In genomic region chr7:29982931-29983330, GRCm38 (mm10) we compare ENCODE assay signal across 8 mouse cellular contexts. TPM values are rescaled to one million over a fixed set of nuclear protein-coding genes. Genes with fewer than 3 reads are reported as not detected.
DNase-seq lines count a peak whose midpoint lies in the region; ATAC-seq lines count a peak whose summit lies in the region.

No protein-coding gene starts in this region.

- H3K36me3 ChIP-seq in heart, embryonic 14.5 days (ENCODE audit: control insufficient read depth, insufficient read depth, low read length) = peaks cover 26% of the 10 kb centered on the region
- H3K36me3 ChIP-seq in limb, embryonic 12.5 days = peaks cover 22% of the 10 kb centered on the region
- H3K36me3 ChIP-seq in midbrain, embryonic 15.5 days (replicated peaks) = peaks cover 3% of the 10 kb centered on the region; the same call in 1 of the 2 replicates

- H3K9ac ChIP-seq in heart, embryonic 14.5 days (ENCODE audit: low read length) = peak overlapping the region; percentile 97
- H3K9ac ChIP-seq in limb, embryonic 12.5 days (replicated peaks) = peak overlapping the region; percentile 87
- H3K9ac ChIP-seq in midbrain, embryonic 15.5 days = peak overlapping the region; percentile 94

- 22% methylated on average over 6 of the region's 6 CpGs for WGBS in heart, embryonic 14.5 days
- 22% methylated on average over 6 of the region's 6 CpGs for WGBS in limb, embryonic 12.5 days
- 30% methylated on average over 6 of the region's 6 CpGs for WGBS in midbrain, embryonic 15.5 days

- H3K4me1 ChIP-seq in heart, embryonic 14.5 days (ENCODE audit: control insufficient read depth in 2 of 2, insufficient read depth in 2 of 2, low read length in 2 of 2) = peaks cover 15 to 42% of the 10 kb centered on the region in 2 experiments
- H3K4me1 ChIP-seq in limb, embryonic 12.5 days (replicated peaks) = peaks cover 19% of the 10 kb centered on the region
- peaks cover 19% of the 10 kb centered on the region for H3K4me1 ChIP-seq in midbrain, embryonic 15.5 days

- H3K4me3 ChIP-seq in heart, embryonic 14.5 days (ENCODE audit: control insufficient read depth in 1 of 2, insufficient read depth in 1 of 2, low read depth in 1 of 2, low read length in 2 of 2) = peak overlapping the region; percentile 80 to 81
- peak overlapping the region; percentile 84 for H3K4me3 ChIP-seq in limb, embryonic 12.5 days (replicated peaks)
- H3K4me3 ChIP-seq in midbrain, embryonic 15.5 days = peak overlapping the region; percentile 98

- DNase-seq in adrenal gland, postnatal 10 days = peak; percentile 20
- DNase-seq in adrenal gland, postnatal 25 days = no peak
- peak; percentile 1 for DNase-seq in thymus, postnatal 25 days
- no peak for DNase-seq in thymus, postnatal 0 days (ENCODE audit: low spot score)

- H3K27ac ChIP-seq in heart, embryonic 14.5 days (replicated peaks in 1 of 2; ENCODE audit: control insufficient read depth in 1 of 2, insufficient read depth in 1 of 2, low read depth in 2 of 2, low read length in 2 of 2) = peak overlapping the region; percentile 97 to 98
- peak overlapping the region; percentile 98 for H3K27ac ChIP-seq in limb, embryonic 12.5 days
- peak overlapping the region; percentile 88 for H3K27ac ChIP-seq in midbrain, embryonic 15.5 days

- no peaks in the 10 kb centered on the region for H3K27me3 ChIP-seq in heart, embryonic 14.5 days (ENCODE audit: control insufficient read depth, insufficient read depth, low read length)
- H3K27me3 ChIP-seq in limb, embryonic 12.5 days = no peaks in the 10 kb centered on the region
- H3K27me3 ChIP-seq in midbrain, embryonic 15.5 days (replicated peaks) = no peaks in the 10 kb centered on the region

- ATAC-seq in heart, embryonic 14.5 days (ENCODE audit: insufficient number of reproducible peaks, insufficient read depth, low FRiP score, low read depth) = no peak
- no peak for ATAC-seq in limb, embryonic 12.5 days (ENCODE audit: insufficient number of reproducible peaks, insufficient read depth, low FRiP score, low TSS enrichment, low read depth)
- peak; percentile 7; the same call in 1 of the 2 replicates for ATAC-seq in midbrain, embryonic 15.5 days (replicated peaks)
- ATAC-seq in monocyte, adult 5-6 weeks (replicated peaks; ENCODE audit: insufficient number of reproducible peaks, low FRiP score, low TSS enrichment, poor library complexity, severe bottlenecking) = no peak

- H3K9me3 ChIP-seq in heart, embryonic 14.5 days (ENCODE audit: control insufficient read depth, low read length) = peaks cover 8% of the 10 kb centered on the region
- H3K9me3 ChIP-seq in limb, embryonic 12.5 days = peaks cover 6% of the 10 kb centered on the region; the same call in 1 of the 2 replicates
- H3K9me3 ChIP-seq in midbrain, embryonic 15.5 days = no peaks in the 10 kb centered on the region

- peak overlapping the region; percentile 82 for H3K4me2 ChIP-seq in heart, embryonic 14.5 days (ENCODE audit: low read length)
- H3K4me2 ChIP-seq in limb, embryonic 12.5 days = peak overlapping the region; percentile 69
- peak overlapping the region; percentile 70 for H3K4me2 ChIP-seq in midbrain, embryonic 15.5 days

RNA-seq across cellular contexts. Expression of gene Zfp568, which starts 0.8 kb away (rescaled TPM):
- total RNA-seq in adrenal gland, postnatal 10 days (2021) = 10 to 100 TPM; 17.0 to 19.8 TPM
- 10.1 and 10.4 TPM in 2 replicates for total RNA-seq in adrenal gland, postnatal 25 days (2021)
- polyA plus RNA-seq in thymus, postnatal 0 days (2015; fragmentation: Nextera tagmentation; extraction: Ambion mirVana) = 3.1 and 4.2 TPM in 2 replicates
- 23.7 and 27.4 TPM in 2 replicates for polyA plus RNA-seq in heart, embryonic 14.5 days (2014; fragmentation: Nextera tagmentation; extraction: Ambion mirVana)
- polyA plus RNA-seq in limb, embryonic 12.5 days (2016; fragmentation: Nextera tagmentation; extraction: Ambion mirVana) = 31.5 and 33.0 TPM in 2 replicates
- polyA plus RNA-seq in midbrain, embryonic 15.5 days (2015; fragmentation: Nextera tagmentation; extraction: Ambion mirVana) = 6.0 and 7.0 TPM in 2 replicates
- 25.8 to 32.8 TPM (median 32.4 TPM) in 3 replicates for total RNA-seq in monocyte, adult 5-6 weeks (2017)

RNA-seq across cellular contexts. Expression of gene Zfp74, which starts 29.0 kb away (rescaled TPM):
- total RNA-seq in adrenal gland, postnatal 10 days (2021) = 10 to 100 TPM in 1 of 2 experiments, 1 to 10 TPM in 1; 7.3 to 11.4 TPM
- 13.5 and 15.1 TPM in 2 replicates for total RNA-seq in adrenal gland, postnatal 25 days (2021)
- 6.8 and 9.2 TPM in 2 replicates for polyA plus RNA-seq in thymus, postnatal 0 days (2015; fragmentation: Nextera tagmentation; extraction: Ambion mirVana)
- 8.0 and 8.6 TPM in 2 replicates for polyA plus RNA-seq in heart, embryonic 14.5 days (2014; fragmentation: Nextera tagmentation; extraction: Ambion mirVana)
- polyA plus RNA-seq in limb, embryonic 12.5 days (2016; fragmentation: Nextera tagmentation; extraction: Ambion mirVana) = 15.5 and 18.0 TPM in 2 replicates
- 23.4 and 24.2 TPM in 2 replicates for polyA plus RNA-seq in midbrain, embryonic 15.5 days (2015; fragmentation: Nextera tagmentation; extraction: Ambion mirVana)
- total RNA-seq in monocyte, adult 5-6 weeks (2017) = 2.3 to 8.2 TPM (median 3.1 TPM) in 3 replicates

Comparison
In these comparisons a context has a peak if more than half of its experiments do, and no peak if none do; other contexts are left out.
1. DNase-seq: peak in adrenal gland, postnatal 10 days (single experiment) and thymus, postnatal 25 days (single experiment); none in adrenal gland, postnatal 25 days (single experiment) and thymus, postnatal 0 days (single experiment).
2. Peak in every context shown above with its lines, with median percentiles within 50 percentile points of each other: H3K27ac ChIP-seq, H3K4me2 ChIP-seq, H3K4me3 ChIP-seq and H3K9ac ChIP-seq.